Mouse (Mus musculus): ENCODE results near the gene Clybl.

Clybl gene

DNA sequence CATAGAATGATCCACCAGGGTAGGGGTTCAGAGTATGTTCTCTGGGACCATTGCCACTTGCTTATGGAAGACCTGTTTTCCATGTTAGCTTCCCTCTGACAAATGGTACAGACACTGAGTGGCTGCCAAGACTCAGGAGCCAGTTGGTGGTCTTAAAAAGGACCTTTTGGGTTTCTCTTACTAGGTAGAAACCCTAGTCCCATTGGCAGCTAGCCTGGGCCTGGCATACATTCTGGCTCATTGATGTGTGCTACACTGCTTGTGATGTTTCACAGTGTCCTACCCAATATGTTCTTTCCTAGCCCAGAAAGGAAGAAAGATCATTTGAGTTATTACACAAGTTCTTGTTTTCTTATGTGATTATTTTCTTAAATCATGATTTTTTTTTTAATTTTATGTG is 69.8 kb downstream of the Clybl start:
- no peak for DNase-seq (ENCODE audit: low spot score)

DNA sequence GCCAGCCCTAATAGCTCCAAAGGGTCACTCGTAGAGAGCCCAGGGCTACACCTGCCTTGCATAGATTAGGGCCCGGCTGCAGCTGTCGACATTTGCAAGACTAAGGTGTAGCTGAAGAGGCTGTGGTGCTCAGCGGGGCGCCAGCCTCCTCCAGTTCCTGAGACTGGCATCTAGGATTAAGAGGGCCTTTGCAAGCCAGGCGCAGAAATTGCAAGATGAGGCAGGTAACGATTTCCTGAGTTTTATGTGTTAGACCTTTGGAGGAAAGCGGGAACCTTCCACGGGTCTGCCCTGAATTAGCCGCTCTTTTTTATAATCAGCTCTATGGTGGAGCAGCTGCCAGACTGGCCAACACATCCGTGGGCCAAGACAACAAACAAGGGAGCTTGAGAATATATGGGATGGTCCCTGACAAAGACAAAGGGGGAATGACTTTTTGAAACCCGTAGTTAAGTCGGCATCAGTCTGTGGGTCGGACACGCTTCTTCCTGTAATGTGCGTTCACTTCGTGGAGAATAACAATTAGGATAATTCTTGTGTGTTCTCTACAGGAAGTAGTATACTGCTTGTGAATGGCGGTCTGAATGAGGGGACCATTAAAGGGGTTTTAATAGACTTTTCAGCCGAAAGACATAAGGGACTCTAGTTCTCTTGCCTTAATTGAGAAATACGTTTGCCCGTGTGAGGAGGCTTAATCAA is 74.2 kb downstream of the Clybl start:
- no peak for DNase-seq (ENCODE audit: low spot score)

DNA sequence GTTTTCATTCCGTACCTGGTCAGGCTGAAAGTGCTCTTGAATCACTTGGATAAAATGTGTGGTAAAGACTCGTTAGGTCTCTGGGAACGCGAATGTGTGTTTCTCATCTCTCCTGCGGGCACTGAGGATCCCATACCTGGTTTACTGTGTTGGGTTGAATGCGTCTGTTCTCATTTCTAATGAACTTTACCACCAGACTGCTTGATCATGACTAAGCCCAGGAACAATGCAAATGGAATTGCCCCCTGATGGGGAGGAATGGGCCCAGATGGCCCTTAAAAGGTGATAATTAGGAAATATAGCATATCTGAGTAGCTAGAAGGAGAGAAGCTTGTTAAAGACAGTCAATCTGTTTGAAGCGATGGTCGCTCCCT is 74.7 kb downstream of the Clybl start:
- no peak for DNase-seq (ENCODE audit: low spot score)

DNA sequence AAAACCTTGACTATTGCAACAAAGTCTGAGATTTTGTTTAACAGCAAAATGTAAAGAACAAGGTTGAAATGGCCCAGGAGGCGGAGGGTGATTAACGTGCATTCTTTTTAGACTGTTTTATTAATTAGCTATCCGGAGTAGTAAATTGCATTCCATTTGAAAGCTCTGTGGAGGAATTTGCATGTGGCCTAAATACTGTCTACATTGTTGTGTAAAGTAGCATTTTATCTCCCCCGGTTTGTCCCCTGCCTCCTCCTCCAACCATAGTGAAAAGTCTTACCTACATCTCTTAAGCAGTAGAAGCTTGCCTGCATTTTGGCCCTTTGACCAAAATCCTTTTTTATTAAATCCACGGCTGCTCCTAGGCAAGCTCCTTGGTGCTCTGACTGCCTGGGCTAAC is 76.8 kb downstream of the Clybl start:
- no peak for DNase-seq (ENCODE audit: low spot score)

DNA sequence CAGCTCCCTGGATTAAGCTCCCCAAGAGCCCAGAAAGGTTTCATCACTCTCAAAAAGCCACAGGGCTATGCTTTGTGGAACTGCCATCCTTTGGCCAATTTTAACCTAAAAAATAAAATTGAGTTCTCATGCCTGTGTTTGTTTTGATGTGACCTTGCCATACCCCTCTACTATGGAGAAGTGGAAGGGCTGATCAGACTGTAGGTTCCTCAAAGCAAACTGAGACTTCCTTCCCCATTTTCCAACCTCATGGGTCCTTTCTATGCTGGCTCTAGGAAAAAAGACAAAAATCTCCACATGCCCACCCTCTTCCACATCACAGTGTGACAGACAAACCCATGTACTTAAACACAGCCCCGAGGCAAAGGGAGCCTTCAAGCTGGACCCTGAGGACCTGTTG is 79.7 kb downstream of the Clybl start:
- no peak for DNase-seq (ENCODE audit: low spot score)

DNA sequence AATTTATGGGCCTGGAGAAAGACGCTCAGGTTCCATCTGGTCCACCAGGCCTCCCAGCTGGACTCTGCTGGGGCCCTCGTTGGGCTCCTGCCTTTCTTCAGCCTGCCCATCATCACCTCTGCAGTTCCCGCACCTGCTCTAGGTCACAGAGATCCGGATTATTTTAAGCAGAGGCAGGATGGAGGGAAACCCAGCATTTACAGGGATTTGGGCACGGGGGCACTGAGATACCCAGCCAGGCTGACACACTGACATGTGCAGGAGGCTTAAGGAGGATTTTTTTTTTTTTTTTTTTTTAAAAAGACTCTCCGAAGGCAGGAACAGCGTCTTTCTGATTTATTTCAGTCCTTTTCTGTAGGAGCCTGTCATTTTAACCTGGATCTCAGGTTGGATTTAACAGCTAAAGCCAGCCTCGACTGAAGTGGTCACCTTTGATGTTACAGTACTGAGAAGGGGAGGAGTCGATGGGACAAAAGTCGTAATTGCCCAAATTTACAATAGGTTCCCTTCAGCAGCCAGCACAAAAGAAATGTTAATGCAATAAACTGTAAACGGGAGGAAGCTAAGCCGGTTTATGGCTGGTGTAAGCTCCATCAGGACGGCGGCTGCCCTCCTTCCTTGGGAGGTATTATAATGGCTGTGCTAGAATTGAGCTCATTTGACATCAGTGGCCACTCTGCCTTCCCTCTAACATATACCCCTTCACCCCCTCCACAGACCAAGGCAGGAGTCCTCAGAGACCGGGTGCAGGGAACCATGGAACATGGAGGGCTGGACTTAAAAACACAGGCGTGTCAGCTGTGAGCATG is 81.6 kb downstream of the Clybl start:
- no peak for DNase-seq (ENCODE audit: low spot score)

DNA sequence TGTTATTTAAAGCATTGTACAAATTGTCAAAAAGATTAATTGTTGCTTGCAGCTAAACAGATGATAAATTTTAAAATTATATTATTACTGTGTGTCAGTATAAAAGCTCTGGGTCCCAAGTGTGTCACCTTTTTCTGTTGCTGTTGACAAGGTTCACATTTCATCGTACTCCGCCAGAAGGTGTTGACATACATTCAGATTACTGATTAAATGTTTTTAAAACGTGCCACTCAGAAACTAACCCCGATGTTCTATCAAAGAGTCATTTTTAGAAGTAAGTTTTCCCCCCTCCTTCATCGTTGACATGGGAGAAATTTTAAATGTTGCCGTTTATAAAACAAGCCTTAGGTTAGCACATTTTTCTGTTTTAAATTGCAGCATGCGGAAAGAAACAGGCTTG is 83.7 kb downstream of the Clybl start:
- no peak for DNase-seq (ENCODE audit: low spot score)

DNA sequence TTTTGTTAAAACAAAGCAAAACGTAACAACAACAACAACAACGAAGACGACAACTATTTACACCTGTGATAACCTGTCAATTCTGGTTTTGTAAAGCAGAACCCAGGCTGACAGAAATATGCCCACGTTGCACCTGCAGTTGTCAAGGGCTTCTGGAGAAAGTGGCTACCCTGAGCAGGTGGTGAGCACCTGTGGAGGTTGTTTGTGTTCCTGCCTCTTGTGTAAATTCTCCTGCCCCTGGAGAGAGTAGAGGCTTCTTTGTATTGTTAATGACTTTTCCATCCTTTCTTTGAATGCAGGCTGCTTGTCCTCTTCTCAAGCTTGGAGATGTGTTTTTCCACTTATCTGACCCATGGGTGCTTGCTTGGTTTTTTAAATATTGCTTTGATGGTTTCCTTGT is 86.1 kb downstream of the Clybl start:
- no peak for DNase-seq (ENCODE audit: low spot score)

DNA sequence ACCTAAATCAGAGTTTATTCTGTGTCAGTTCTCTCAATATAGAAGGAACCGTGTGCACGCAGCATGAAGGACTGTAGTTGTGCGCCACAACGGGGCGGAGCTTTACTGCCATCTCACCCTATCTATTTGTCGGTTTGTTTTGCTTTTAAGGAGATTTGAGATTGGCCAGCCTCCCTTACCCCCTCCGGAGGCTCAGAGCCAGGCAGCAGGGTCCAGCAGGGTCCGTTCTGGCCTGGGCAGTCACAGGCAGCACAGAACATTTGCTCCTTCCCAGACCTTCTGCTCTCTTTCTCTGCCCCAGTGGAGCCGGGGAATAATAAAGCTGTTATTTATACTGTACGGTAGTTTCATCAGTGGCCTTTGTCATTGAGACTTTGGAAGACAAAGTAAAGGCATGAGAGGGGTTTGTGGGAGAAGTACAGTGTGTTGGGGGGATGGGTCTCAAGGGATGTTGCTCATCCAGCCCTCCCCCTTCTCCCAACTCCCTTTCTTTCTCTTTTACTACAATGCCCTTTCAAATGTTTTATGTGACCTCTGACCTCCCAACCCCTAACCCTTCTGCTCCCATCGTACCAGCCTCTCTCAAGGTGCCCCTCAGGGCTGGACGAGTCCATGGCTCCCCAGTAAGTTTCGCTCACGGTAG is 89.7 kb downstream of the Clybl start:
- no peak for DNase-seq (ENCODE audit: low spot score)

DNA sequence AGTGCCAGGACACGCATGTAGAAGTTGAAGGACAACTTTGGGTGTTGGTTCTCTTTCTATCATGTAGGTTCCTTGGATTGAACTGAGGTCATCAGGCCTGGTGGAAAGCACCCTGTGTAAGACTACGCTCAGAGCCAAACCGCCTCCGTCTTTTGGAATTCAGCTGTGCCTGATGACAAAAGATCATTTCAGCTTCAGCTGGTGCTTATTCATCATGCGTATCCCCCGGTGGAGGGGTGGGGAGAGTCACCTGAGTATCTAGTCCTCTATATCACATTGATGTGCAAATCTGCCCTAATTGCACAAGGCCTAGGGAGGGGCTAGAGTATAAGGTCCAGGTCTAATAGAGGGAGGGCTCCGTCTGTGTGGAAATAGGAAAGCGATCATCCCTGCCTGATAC is 95.6 kb downstream of the Clybl start:
- DNase-seq (ENCODE audit: low spot score): no peak

DNA sequence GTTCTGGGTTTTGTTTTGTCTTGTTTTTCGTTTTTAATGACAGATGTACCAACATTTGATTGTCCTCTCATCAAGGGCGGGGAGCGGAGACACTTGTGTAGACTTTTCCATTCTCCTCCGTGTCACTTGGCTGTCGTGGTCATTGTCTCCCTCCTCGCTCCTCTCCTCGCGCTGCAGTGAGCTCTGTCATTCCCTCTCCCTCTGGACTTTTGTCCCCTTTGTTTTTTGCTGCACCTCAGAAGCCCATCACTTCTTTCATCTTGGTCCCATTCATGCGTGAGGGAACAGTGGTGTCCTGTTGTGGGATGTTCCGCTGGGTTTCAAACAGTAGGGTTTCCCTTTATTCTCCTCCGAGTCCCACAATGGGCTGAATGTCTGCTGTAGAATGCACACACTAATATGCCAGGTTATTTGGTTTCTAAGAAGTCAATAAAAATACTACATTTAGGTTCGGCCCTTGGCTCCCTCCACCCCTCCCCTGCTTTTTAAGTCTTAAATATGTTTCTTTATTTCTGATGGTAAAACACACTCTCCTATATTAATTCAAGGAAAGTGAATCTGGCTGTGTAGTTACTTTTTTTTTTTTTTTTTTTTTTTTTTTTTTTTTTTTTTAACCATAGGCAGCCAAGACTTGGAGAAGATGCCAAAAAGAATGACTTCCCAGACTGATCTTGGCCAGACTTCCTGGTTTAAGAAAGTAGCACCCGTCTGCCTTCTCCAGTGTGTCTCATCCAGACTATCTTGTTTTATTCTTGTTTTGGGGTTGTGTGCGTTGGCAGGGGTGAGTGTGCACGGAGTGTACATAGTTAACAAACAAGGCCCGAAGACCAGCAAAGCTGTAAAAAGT is 98.2 kb downstream of the Clybl start:
- no peak for DNase-seq (ENCODE audit: low spot score)

DNA sequence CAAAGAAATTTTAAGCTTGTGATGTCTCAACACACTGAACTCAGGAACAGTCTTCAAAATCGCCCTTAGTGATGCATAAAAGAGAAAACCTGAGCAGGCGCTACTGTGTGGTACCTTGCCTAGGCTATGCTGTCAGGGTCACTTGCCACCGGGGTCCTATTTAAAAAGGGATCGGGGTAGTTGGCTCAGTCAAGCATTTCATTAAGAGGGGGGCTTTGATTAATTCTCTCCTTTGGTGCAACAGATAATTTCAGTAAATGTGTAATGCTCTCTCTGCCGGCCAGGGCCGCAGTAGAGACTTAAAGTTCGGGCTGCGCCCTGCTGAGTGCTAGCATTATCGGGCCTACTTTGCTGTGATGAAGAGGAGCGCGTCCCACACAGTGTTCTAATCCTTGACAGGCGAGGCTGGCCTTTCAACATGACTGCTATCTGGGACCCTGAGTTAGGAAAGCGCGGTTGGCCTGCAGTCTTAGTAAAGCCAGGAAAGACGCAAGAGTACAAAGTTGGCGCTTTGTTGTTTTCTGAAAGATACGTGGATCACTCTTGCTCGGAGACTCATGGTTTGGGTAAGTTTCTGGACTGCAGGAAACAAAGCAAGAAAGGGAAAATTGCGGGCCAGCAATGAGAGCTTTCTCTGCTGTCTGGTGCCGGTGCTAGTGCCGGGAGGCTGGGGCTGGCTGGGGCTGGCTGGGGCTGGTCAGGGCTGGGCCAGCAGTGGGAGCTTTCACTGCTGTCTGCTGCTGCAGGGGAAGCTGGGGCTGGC is 99.0 kb downstream of the Clybl start:
- DNase-seq (ENCODE audit: low spot score): no peak

DNA sequence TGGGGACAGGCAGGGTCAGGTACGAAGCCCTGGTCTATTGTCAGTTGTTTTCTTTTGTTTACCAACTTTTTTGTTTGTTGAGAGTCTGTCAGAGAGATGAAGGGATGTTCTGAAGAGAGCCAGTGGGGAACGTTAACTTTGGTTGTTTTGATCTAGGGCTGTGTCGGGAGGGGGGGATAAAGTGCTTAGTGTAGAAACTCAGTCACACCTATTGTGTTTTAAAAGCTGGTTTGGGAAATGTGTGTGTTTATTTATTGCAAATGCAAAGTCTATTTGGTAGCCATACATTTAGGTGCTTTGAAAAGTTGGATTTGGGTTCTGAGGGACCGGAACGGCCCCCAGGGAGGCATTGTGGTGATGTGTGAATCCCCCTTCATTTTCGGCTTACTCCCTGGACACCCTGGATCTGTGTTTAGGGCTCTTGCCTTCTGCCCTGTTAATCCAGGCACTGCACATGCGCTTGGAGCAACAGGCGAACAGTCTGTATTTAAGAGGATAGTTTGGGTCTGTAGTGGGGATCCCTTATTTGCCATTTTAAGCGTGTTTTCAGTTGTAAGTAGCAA is 99.6 kb downstream of the Clybl start:
- no peak for DNase-seq (ENCODE audit: low spot score)

DNA sequence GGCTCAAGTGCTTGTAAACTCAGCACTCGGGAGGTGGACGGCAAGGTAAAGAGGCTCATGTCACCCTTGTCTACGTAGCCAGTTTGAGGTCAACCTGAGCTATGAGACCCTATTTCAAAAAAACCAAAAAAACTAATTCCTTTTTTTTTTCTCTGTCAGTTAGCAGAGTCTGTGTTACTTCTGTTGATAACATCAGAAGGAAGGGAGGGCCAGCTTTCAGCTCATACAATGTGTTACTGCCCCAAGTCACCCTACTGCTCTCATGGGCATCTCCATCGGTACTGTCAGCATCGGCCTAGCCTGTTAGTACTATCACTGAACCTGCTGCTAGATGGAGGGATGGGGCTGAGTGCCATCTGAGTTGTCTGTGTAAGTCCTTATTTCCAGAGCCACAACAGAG is 102.5 kb downstream of the Clybl start:
- DNase-seq (ENCODE audit: low spot score): no peak

DNA sequence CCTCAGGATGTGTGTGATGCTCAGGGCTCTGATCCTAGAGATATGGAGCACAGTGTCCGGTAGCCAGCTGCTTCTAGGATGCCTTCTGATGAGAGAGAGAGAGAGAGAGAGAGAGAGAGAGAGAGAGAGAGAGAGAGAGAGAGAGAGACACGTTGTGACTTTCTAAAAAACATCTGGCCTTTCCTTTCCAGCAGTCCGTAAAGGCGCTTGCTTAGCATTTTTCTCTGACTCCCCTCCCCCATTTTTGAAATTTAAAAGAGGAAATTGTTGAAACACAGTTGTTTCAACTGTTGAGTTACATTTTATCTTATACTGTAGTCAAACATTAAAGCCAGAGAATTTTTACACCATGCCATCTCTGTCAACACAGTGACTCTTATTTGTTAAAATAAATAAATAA is 114.9 kb downstream of the Clybl start:
- no peak for DNase-seq (ENCODE audit: low spot score)

DNA sequence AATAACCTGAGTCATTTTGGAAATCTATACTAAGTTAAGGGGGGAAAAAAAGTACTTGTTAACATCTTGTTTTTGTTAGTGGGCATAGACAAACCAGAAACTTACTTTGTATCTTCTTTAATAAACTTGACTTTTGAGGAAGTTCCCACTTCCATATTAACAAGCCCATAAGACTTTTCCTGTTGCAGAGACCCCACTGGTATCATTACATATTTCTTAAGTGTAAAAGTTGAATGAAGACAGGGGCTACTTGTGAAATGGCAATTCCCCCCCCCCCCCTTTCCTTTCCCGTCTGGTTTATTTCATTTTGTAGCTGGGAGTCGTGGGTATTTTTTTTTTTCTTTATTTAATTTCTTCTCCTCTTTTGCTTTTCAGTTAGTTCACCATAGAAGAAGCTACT is 115.4 kb downstream of the Clybl start:
- DNase-seq (ENCODE audit: low spot score): no peak

DNA sequence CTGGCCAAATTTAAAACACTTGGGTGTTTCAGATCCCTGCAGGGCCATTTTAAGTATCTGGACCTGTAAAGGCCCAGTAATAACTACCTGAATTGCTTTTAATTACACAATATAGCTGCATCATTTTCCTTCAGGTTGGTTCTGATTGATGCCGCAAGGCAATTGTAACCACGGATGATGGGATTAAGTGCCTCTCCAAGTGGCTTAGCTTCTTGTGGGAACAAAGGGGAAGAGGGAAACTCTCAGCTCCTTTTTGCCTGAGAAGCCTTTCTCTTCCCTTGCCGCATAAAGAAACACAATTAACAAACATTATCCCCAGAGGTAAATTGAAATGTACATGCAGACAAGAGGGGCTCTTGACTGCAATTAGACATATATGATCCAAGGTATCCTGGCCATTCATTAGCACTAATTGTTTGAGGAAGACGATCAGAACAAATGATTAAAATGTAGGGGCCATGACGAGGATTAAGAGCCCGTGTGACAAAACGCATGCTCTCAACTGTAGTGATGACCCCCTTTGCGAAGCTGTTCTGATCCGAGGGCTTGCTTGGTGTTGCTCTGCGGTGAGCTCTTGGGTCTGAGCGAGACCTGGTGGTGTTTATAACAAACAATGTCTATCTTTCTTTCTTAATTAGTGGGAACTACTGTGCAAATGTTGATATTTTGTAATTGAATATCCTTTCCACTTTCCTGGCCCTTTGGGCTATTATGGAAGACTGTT is 116.0 kb downstream of the Clybl start:
- no peak for DNase-seq (ENCODE audit: low spot score)

DNA sequence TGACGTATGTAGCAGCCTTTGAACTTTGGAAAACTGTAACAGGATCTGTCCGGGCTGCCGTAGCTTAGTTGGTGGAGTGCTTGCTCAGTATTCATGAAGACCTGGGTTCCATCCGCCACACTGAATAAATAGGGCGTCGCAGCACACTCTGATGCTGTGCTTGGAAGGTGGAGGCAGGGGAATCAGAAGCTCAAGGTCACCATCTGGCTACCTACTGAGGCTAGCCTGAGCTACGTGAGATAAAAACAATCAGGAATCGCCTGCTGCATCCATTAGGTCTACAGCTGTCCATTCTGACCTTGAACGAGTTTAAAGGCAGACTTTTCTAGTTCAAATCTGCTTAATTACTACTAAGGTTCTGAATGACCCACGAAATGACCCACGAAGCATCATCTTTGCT is 118.8 kb downstream of the Clybl start:
- no peak for DNase-seq (ENCODE audit: low spot score)

DNA sequence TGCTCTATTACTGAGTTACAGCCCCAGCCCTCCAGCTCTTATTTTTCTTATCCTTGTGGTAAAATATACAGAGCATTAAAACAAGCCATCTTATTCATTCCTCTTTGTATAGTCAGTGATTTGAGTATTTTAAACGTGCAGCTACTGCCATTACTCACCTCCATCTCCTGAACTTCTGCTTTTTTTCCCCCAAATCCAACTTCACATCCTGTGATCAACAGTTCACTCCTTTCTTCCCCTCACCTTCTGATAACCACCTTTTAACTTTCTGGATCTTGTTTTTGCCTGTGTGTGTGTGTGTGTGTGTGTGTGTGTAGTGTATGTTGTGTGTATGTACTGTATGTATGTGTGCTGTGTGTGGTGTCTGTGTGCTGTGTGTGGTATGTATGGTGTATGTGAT is 122.3 kb downstream of the Clybl start:
- no peak for DNase-seq (ENCODE audit: low spot score)

DNA sequence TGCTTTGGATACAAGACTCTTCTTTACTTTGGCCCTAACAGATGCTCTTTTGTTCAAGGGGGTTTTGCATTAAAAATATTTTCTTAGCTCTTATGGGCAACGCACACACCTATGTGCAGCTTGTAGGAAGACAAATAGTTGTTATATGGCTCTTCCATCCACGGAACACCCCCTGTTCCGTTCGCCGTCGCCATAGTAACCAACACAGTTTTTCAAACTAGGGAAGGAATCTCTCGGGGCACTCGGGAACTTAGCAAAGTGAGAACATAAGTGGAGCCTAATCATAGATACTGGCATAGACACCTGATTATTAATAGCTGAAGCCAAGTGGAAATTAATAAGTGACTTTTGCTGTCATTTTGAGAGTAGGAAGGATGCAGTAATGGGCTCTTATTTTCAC is 123.6 kb downstream of the Clybl start:
- DNase-seq (ENCODE audit: low spot score): no peak

DNA sequence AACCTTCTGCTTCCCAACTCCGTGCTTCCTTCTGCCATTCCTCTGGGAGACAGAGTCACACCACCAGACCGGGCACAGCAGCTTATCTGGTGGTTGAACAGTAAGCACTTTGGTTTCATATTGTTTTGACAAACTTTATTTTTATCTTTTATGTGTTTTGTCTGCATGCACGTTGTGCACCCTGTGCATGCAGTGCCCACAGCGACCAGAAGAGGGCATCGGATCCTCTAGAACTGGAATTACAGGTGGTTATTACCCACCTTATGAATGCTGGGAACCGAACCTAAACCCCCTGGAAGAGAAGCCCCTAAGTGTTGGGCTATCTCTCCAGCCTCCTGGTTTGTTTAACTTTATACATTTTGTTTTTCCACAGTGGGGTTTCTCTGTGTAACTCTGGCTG is 130.9 kb downstream of the Clybl start:
- DNase-seq (ENCODE audit: low spot score): no peak
